Mouse (Mus musculus): ENCODE data around the gene Ceacam20.
"Not testable (repeated sequence)": the region's sequence is repeated elsewhere in the genome, so short reads cannot be mapped to it uniquely, and the experiment has no call there.

The Ceacam20 gene

DNA sequence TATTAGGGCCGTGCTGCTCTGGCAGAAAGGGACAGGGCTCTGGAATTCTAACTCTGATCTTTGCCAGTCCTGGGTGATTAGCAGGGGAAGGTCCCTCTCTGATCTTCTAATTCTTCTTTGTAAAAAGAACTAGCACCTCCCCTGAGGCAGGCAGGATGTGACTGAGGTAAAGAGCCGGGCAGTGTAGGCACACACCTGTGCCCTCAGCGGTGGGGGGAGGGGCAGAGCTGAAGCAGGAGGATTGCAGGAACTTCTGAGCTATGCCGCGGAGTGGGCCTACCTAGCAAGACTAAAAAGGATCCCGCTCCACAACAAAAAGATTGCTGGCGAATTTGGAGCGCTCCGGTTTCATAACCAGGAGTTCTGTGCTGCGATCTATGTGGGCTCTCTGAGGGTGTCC is 15.2 kb upstream of the Ceacam20 start:
- DNase-seq, result peak; percentile 97

DNA sequence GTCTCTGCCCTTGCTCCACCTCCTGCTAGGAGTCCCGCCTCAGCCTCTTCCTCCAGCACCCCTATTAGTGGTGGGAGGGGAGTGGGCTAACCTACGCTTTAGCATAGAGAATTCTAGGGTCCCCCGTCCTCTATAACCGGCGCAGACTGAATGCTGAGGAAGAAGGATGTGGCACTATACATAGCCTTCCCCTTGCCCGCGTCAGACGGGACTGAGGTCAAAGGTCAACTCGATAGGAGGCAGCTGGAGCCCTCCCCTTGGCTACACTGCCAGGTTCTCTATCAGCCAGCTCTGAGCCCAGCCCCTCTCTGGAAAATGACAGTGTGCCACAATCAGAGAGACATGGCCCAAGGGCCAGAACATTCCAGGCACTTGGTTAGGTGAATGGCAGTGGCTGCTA is 14.6 kb upstream of the Ceacam20 start, which contains the start of gene Igsf23:
Gene Igsf23, minus strand, starts transcription at position 168 of the 400 bp plus-strand sequence.
- DNase-seq, result peak; percentile 58

DNA sequence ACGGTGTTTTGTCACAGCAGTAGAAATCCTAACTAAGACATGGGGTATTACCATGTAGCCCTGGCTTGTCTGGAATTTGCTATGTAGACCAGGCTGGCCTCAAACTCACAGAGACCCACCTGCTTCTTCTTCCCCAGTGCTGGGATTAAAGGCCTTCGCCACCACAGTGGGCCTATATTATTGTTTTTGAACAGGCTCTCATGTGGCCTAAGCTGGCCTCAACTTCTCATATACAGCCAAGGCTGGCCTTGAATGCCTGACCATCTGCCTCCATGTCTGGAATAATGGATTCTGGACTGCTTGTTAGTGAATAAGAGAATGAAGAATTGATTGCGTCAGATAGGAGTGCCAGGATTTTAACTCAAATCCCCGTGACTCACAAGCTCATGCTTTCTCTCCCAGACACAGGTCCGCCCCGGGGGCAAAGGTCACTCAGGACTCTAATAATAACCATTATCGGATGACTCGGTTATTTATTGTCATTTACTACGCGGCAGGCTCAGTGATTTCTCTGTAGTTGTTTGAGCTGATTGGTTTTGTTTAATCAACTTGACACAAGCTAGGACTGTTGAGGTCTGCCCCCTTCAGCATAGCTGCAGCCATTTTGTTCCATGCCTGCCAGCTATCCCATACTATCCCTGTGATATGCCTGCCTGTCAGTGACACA is 12.8 kb upstream of the Ceacam20 start:
- no peak for DNase-seq

DNA sequence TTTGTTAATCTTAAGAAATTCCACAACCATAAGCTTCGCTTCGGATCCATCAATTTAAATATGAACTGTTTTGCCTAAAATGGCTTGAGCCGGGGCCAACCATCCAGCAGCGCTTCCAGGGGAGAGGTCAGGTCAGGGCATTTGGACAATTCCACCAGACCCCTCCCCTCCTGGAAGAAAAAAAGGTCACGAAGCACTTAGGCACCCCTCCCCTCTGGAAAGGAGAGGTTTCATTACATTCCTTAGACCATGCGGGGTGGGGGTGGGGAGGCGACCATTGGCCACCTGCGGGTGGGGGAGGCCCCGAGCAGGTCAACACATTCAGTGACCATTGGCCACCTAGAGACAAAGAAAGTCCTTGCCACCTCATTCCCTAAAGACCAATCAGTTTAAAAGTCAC is 12.2 kb upstream of the Ceacam20 start:
- DNase-seq, result no peak

DNA sequence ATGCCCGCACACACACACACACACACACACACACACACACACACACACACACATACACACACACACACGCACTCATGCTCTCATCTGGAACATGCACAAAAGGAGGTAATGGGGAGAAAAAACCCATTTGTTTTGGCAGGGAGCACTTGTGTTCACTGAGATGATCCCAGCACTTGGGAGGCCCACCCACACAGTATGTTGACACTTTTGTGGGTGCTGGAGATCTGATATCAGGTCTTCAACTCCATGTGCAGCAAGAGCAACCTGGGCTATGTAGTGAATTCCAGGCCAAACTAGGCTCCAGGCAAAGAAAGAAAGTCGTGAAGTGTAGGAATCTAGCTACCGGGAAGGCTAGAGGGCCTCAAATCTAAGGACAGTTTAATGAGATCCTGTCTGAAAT is 9.4 kb upstream of the Ceacam20 start:
- DNase-seq, result peak; percentile 40

DNA sequence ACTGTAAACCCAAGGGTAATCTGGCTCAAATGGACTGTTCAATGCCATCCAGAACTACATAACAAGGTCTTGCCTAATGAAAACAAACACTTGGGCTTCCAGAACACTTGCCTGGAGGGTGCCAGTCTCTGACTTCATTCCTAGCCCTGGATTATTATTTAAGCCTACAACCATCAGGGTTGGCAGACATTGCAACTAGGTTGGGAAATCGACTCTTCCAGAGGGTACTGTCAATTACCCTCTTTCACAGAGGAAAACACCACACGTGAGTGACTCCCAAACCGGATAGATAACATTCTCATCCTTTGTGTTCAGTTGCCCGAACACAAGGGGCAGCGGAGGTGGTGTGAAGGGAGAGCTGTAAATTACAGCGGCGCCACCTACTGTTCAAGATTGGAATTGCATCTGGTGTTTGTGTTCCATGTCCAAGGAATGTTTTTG is 8.9 kb upstream of the Ceacam20 start:
- peak; percentile 93 for DNase-seq

DNA sequence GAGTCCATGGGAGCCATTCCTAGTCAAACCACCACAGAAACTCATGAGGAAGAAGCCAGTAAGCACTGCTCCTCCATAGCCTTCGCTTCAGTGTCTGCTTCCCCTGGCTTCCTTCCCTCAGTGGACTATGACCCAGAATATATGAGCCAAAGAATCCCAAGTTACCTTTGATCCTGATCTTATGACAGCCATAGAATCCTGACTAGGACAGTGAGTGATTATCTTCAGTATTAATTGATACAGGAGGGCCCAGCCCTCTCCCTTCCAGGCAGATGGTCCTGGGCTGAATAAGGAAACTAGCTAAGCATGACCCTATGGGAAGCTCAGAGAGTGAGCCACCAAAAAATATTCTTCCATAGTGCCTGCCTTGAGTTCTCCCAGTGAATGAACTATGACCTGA is 2.8 kb upstream of the Ceacam20 start:
- DNase-seq, result no peak

DNA sequence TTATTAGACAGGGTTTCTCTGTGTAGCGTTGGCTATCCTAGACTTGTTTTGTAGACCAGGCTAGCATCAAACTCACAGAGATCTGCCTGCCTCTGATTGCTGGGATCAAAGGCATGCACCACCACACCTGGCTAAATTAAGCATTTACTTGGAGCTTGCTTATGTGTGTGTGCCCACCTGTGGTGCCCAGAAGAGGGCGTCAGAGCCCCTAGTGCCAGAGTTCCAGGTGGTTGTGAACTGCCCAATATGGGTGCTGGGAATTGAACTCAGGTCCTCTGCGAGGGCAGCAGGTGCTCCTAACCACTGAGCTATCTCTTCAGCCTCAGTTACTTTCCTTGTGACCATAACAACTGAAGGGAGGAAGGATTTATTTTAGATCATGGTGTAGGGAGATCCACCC is 3.9 kb downstream of the Ceacam20 start:
- DNase-seq, result no peak

DNA sequence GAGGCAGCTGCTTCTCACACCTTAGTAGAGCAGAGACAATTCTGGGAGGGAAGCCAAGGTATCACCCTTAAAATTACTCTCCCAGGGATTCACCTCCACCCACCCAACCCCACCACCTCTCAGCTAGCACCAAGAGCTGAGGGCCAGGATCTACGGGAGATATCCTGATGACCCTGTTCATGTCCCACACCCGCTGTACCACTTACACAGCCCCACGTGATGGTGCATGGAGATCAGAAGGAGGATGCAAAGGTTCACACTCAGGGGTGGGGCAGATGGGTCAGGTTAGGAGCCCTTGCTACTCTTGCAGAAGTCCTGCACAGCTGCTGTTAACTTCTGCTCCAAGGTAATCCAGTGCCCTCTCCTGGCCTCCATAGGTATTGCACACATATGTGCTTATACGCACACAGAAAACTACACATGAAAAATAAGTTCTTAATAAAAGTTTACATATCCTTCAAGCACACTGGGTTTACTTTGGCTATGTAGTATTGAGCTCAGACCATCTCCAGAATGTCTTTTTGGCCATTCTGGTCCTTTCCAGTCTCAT is 4.4 kb downstream of the Ceacam20 start:
- no peak for DNase-seq

DNA sequence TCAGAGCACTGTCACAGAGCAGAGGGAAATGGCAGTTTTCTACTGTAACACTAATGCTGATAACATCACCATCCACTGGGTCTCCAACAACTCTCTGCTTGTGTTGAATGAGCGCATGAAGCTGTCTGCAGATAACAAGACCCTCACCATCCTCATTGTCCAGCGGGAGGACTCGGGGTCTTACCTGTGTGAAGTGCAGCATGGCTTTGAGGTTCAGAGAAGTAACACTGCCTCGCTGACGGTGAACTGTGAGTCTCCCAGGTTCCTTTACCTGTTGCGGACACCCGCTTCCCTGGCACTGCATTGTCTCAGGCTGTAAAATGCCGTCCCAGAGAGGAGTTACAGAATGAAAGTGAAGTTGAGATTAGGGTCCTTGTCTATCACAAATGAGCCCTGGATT is 5.0 kb downstream of the Ceacam20 start:
- no peak for DNase-seq

DNA sequence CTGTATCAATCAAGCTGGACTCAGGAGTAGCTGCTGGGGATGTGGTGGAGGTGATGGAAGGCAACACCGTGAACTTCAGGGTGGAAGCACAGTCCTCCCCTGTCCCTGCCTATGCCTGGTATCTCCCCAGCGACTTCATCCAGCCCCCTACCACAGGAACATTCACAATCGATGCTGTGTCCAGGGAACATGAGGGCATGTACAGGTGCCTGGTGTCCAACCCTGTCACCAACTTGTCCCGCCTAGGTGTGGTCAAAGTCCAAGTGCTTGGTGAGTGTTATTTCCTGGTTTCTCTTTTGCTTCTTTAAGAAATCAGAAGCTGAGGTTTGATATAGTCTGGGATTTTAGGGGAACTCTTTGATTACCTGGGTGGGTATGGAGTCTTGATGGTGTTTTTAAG is 6.3 kb downstream of the Ceacam20 start:
- DNase-seq, result no peak

DNA sequence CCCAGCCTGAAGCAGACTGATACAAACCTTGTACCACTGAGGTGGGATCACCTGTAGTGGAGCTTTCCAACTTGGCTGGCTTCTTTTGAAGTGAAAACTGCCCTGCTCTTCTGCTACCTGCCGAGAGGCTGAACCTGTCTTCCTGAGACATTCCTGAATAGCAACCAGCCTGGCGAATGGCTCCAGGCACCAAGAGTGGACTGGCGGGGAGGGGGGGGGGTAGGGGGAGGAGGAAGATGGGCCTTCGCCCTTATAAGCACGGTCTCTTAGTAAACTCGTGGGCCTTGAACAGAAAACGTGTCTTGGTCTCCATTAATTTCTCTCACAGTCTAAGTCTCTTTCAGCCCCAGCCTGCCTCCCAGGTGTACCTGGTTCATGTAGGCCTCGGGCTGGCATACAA is 26.0 kb downstream of the Ceacam20 start, which contains the start of gene Nlrp9b:
Gene Nlrp9b, plus strand, starts transcription at position 301 of the 400 bp plus-strand sequence.
- not testable (repeated sequence) for DNase-seq

DNA sequence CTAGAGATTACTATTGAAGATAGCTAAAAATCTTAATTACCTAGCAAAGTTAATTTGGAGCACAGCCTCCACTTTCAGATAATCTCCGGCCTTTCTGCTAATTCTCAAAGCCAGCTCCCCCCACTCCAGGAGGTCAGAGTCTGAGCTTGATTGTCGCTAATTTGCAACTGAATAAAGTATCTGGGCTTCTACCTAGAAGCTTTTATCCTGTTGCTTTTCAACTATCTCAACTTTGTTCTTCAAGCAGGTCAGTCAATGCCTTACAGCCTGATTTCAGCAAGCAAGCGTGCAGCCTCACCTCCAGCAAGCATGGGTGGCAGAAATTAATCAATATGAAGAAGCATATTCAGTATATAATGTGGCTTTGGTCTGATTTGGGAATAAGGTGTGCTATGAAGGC is 31.5 kb downstream of the Ceacam20 start:
- not testable (repeated sequence) for DNase-seq

DNA sequence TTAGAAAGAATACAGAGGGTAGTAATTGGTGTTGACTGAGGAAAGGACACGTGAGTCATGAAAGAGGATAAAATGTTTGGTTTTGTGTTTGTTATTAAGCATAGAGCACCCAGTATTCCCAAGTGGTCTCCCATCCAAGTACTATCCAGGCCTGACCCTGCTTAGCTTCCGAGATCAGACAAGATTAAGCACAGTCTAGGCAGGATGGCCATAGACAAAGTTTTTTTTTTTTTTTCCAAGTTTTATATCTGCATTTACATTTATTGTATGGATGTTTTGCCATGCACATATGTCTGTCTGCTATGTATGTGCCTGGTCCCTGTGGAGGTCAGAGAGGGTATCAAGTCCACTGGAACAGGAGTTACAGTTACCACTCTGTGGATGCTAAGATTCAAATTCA is 44.8 kb downstream of the Ceacam20 start:
- no peak for DNase-seq

All from thymus, postnatal 14 days (tissue).